Mouse (Mus musculus) macrophage (primary cell): ENCODE data around the gene Gm15093. TPM values are rescaled to one million over a fixed set of nuclear protein-coding genes. Genes with fewer than 3 reads are reported as not detected.
"Not testable (repeated sequence)": the region's sequence is repeated elsewhere in the genome, so short reads cannot be mapped to it uniquely, and the experiment has no call there.

Source experiments
- H3K27ac ChIP-seq: fragments of 350-480 bp; formaldehyde crosslinking; 2 replicates; pipeline ENCODE4 v1.9.0; 2021
- H3K36me3 ChIP-seq: fragments of 350-480 bp; formaldehyde crosslinking; 2 replicates; pipeline ENCODE4 v1.9.0; 2021; ENCODE audit errors: inconsistent target
- H3K4me3 ChIP-seq: fragments of 350-480 bp; formaldehyde crosslinking; 2 replicates; pipeline ENCODE4 v1.9.0; 2021; ENCODE audit errors: inconsistent target
- H3K79me2 ChIP-seq: fragments of 350-480 bp; formaldehyde crosslinking; 2 replicates; pipeline ENCODE4 v1.9.0; 2021; ENCODE audit errors: inconsistent target
- WGBS: methylation state at CpG from one replicate; pipeline ENCODE4 v1.1.7; 2026; ENCODE audit warnings: inconsistent platforms; ENCODE audit not compliant: missing documents; 5-methylcytosine and 5-hydroxymethylcytosine counted together
- polyA plus RNA-seq: library from polyadenylated mRNA; stranded (reverse); fragments of 250-400 nt; gene quantifications from 3 replicates; pipeline ENCODE4 v1.2.4, GENCODE M21; 2018; ENCODE audit warnings: inconsistent platforms
- total RNA-seq, 78 experiments: library from RNA; depleted of rRNA; stranded (reverse); fragments of 250-400 nt; gene quantifications; 1 replicate in 9 of 78; 2 replicates in 24 of 78; 3 replicates in 43 of 78; 4 replicates in 2 of 78; pipeline ENCODE4 v1.2.4; 2018; ENCODE audit warnings: inconsistent platforms in 56 of 78

Gm15093 gene
- total RNA-seq (2018; cell fraction: chromatin; rRNA removed), result not detected
- total RNA-seq (2018; cell fraction: cytosol; rRNA removed), result not detected
- total RNA-seq (2018; cell fraction: nucleus; rRNA removed), result not detected
- polyA plus RNA-seq, result not detected in 3 replicates

- H3K36me3 ChIP-seq, H3K79me2 ChIP-seq, H3K27ac ChIP-seq, H3K4me3 ChIP-seq: not testable (repeated sequence)
- no CpG with 5 or more reads among the region's 1 CpGs for WGBS
Measured at GRCm38 (mm10) chrX:149272077-149272476, at the start of gene Gm15093. TSS of gene Gm15093 (plus strand) at chrX:149272377.

Other genes starting within 250 kb of the Gm15093 start
- not detected in 3 replicates for gene Ott, start 198.1 kb upstream of the Gm15093 start, polyA plus RNA-seq
- not detected in 3 replicates for gene Gm15085, start 175.2 kb downstream of the Gm15093 start, polyA plus RNA-seq